Mouse (Mus musculus) testis, postnatal 14 days (tissue): ENCODE data around the gene Sidt2.
A peak's percentile ranks its signal among the peaks of the same experiment; 100 is the strongest.

ENCODE experiments used
- DNase-seq: peaks from one replicate; pipeline ENCODE4 v3.0.0; 2021; ENCODE audit warnings: low spot score

The Sidt2 gene

GRCm38 (mm10) chr9:45955107-45955963, at the start of gene Sidt2:
Gene Sidt2, minus strand, starts transcription at chr9:45955258.
- peak; percentile 88 for DNase-seq

- DNase-seq: no peak
These were observed 49.5 kb upstream of the Sidt2 start for GRCm38 (mm10) chr9:46004529-46004928.

- peak; percentile 51 for DNase-seq
These were observed 48.7 kb upstream of the Sidt2 start for GRCm38 (mm10) chr9:46003729-46004128.

GRCm38 (mm10) chr9:45999009-45999408, 44.0 kb upstream of the Sidt2 start:
- DNase-seq: no peak

- DNase-seq: peak; percentile 38
These were observed 30.1 kb upstream of the Sidt2 start for GRCm38 (mm10) chr9:45985229-45985567.

- peak; percentile 92 for DNase-seq
These were observed 29.6 kb upstream of the Sidt2 start for GRCm38 (mm10) chr9:45984409-45985228.

- DNase-seq: peak; percentile 57
These were observed 28.8 kb upstream of the Sidt2 start for GRCm38 (mm10) chr9:45983676-45984408.

GRCm38 (mm10) chr9:45981331-45981730, 26.3 kb upstream of the Sidt2 start:
- no peak for DNase-seq

- DNase-seq: no peak
These were observed 25.6 kb upstream of the Sidt2 start for GRCm38 (mm10) chr9:45980611-45981010.

GRCm38 (mm10) chr9:45979778-45980177, 24.7 kb upstream of the Sidt2 start:
- DNase-seq: no peak

GRCm38 (mm10) chr9:45976884-45977283, 21.8 kb upstream of the Sidt2 start:
- no peak for DNase-seq

- no peak for DNase-seq
These were observed 8.5 kb upstream of the Sidt2 start for GRCm38 (mm10) chr9:45963577-45963976.

- DNase-seq: no peak
These were observed 6.8 kb upstream of the Sidt2 start for GRCm38 (mm10) chr9:45961855-45962254.

GRCm38 (mm10) chr9:45959661-45960060, 4.6 kb upstream of the Sidt2 start:
- DNase-seq: no peak

GRCm38 (mm10) chr9:45958851-45959250, 3.8 kb upstream of the Sidt2 start:
- DNase-seq: no peak

GRCm38 (mm10) chr9:45958023-45958670, 3.1 kb upstream of the Sidt2 start:
- DNase-seq: no peak

GRCm38 (mm10) chr9:45954294-45955106, 558 bp downstream of the Sidt2 start:
- DNase-seq: peak; percentile 60

- no peak for DNase-seq
These were observed 1.4 kb downstream of the Sidt2 start for GRCm38 (mm10) chr9:45953511-45954293.

GRCm38 (mm10) chr9:45952890-45953289, 2.2 kb downstream of the Sidt2 start:
- no peak for DNase-seq

GRCm38 (mm10) chr9:45952057-45952456, 3.0 kb downstream of the Sidt2 start:
- no peak for DNase-seq
